Comparison of ENCODE assay signal across 16 mouse cellular contexts in genomic region chr2:139784465-139784864, GRCm38 (mm10).
DNase-seq lines count a peak whose midpoint lies in the region; ATAC-seq and TF ChIP-seq lines count a peak whose summit lies in the region.
"Had no signal": no experiment of that assay in that cellular context is flagged by ENCODE, and none has a peak within 500 bp of the region (broad histone marks: within the 10 kb centered on the region; RNA-seq: fewer than 3 reads in every experiment).

No protein-coding gene starts in this region.

- no peak overlapping the region for H3K4me3 ChIP-seq in lung, embryonic 14.5 days (ENCODE audit: low read depth, low read length)
- H3K4me3 ChIP-seq: embryonic facial prominence, embryonic 12.5 days; heart, adult 2 months; heart, embryonic 12.5 days; hindbrain, embryonic 10.5 days had no signal

- H3K4me1 ChIP-seq in lung, embryonic 14.5 days (ENCODE audit: insufficient read depth) = no peaks in the 10 kb centered on the region
- H3K4me1 ChIP-seq: embryonic facial prominence, embryonic 12.5 days; hindbrain, embryonic 10.5 days had no signal

- H3K9me3 ChIP-seq in lung, embryonic 14.5 days (ENCODE audit: low read depth, low read length) = no peaks in the 10 kb centered on the region
- H3K9me3 ChIP-seq: embryonic facial prominence, embryonic 12.5 days; heart, embryonic 12.5 days; hindbrain, embryonic 10.5 days had no signal

- intact Hi-C loops in gastrocnemius, postnatal 36 days (cut with DNase I) = no loop called here

- H3K9ac ChIP-seq in lung, embryonic 14.5 days = no peak overlapping the region
- H3K9ac ChIP-seq: embryonic facial prominence, embryonic 12.5 days; heart, embryonic 12.5 days; hindbrain, embryonic 14.5 days had no signal

- 31% methylated on average over 1 of the region's 1 CpGs for WGBS in lung, embryonic 14.5 days

- no peaks in the 10 kb centered on the region for H3K27me3 ChIP-seq in lung, embryonic 14.5 days (ENCODE audit: insufficient read depth, low read length)
- H3K27me3 ChIP-seq: embryonic facial prominence, embryonic 12.5 days; heart, embryonic 12.5 days had no signal

- ATAC-seq in lung, embryonic 14.5 days (ENCODE audit: insufficient read depth) = no peak
- ATAC-seq: forebrain, embryonic 16.5 days had no signal

- H3K27ac ChIP-seq in lung, embryonic 14.5 days (ENCODE audit: low read depth) = no peak overlapping the region
- H3K27ac ChIP-seq: embryonic facial prominence, embryonic 12.5 days; heart, adult 2 months; hindbrain, embryonic 10.5 days; hindbrain, embryonic 14.5 days had no signal

- DNase-seq in lung, embryonic 14.5 days = peak; percentile 61
- DNase-seq in lung, postnatal 4 days = no peak
- peak; percentile 19 for DNase-seq in lung, postnatal 10 days
- no peak for DNase-seq in lung, postnatal 14 days
- peak; percentile 19 for DNase-seq in lung, postnatal 36 days
- no peak for DNase-seq in gastrocnemius, postnatal 36 days
- DNase-seq: adrenal gland, adult 8-10 months; cerebellum, adult 11-12 months; cerebellum, adult 9-10 months; cerebellum, postnatal 25 days; heart, adult 2 months had no signal

- TF ChIP-seq CTCF in lung, embryonic 14.5 days (IDR thresholded peaks at IDR 0.05; ENCODE audit: low read depth) = no peak

- H3K4me2 ChIP-seq in lung, embryonic 14.5 days = no peak overlapping the region
- H3K4me2 ChIP-seq: embryonic facial prominence, embryonic 12.5 days; heart, embryonic 12.5 days; hindbrain, embryonic 14.5 days had no signal

- no peaks in the 10 kb centered on the region for H3K36me3 ChIP-seq in lung, embryonic 14.5 days (ENCODE audit: insufficient read depth)
- H3K36me3 ChIP-seq: embryonic facial prominence, embryonic 12.5 days; heart, embryonic 12.5 days; hindbrain, embryonic 10.5 days had no signal

Comparison
In these comparisons a context has a peak if more than half of its experiments do, and no peak if none do; other contexts are left out.
1. DNase-seq: peak in lung, embryonic 14.5 days (single experiment), lung, postnatal 10 days (single experiment) and lung, postnatal 36 days (single experiment); none in lung, postnatal 4 days (0 of 2), lung, postnatal 14 days (single experiment) and gastrocnemius, postnatal 36 days (0 of 2).